In genomic region chr17:52810773-52811172, GRCm38 (mm10) we compare ENCODE assay signal across 15 mouse cellular contexts.
DNase-seq lines count a peak whose midpoint lies in the region; ATAC-seq and TF ChIP-seq lines count a peak whose summit lies in the region.
"Had no signal": no experiment of that assay in that cellular context is flagged by ENCODE, and none has a peak within 500 bp of the region (broad histone marks: within the 10 kb centered on the region; RNA-seq: fewer than 3 reads in every experiment).

No protein-coding gene starts in this region.

- H3K4me1 ChIP-seq in forebrain, embryonic 14.5 days (ENCODE audit: control insufficient read depth, insufficient read depth, low read length): no peaks in the 10 kb centered on the region
- no peaks in the 10 kb centered on the region for H3K4me1 ChIP-seq in forebrain, embryonic 11.5 days (replicated peaks; ENCODE audit: control insufficient read depth, insufficient read depth, low read length)
- H3K4me1 ChIP-seq in kidney, adult 2 months (ENCODE audit: control insufficient read depth, insufficient read depth, low read length): no peaks in the 10 kb centered on the region
- H3K4me1 ChIP-seq in kidney, embryonic 15.5 days: no peaks in the 10 kb centered on the region
- H3K4me1 ChIP-seq: forebrain, embryonic 15.5 days; heart, embryonic 13.5 days; midbrain, embryonic 13.5 days; neural tube, embryonic 12.5 days; stomach, embryonic 15.5 days had no signal

- no peaks in the 10 kb centered on the region for H3K27me3 ChIP-seq in forebrain, embryonic 14.5 days (replicated peaks; ENCODE audit: control insufficient read depth, insufficient read depth, low read length)
- H3K27me3 ChIP-seq in forebrain, embryonic 11.5 days (ENCODE audit: control insufficient read depth, insufficient read depth, low read length): no peaks in the 10 kb centered on the region
- no peaks in the 10 kb centered on the region for H3K27me3 ChIP-seq in kidney, adult 2 months (replicated peaks; ENCODE audit: control insufficient read depth, insufficient read depth, low read length)
- H3K27me3 ChIP-seq in kidney, embryonic 15.5 days: no peaks in the 10 kb centered on the region
- H3K27me3 ChIP-seq: CH12.LX; forebrain, embryonic 15.5 days; heart, embryonic 13.5 days; midbrain, embryonic 13.5 days; neural tube, embryonic 12.5 days; stomach, embryonic 15.5 days had no signal

- no peak overlapping the region for H3K9ac ChIP-seq in forebrain, embryonic 14.5 days (ENCODE audit: low read length)
- no peak overlapping the region for H3K9ac ChIP-seq in forebrain, embryonic 11.5 days (ENCODE audit: low read length)
- no peak overlapping the region for H3K9ac ChIP-seq in kidney, embryonic 15.5 days
- H3K9ac ChIP-seq: forebrain, embryonic 15.5 days; heart, embryonic 13.5 days; midbrain, embryonic 13.5 days; neural tube, embryonic 12.5 days; stomach, embryonic 15.5 days had no signal

- no peaks in the 10 kb centered on the region for H3K9me3 ChIP-seq in forebrain, embryonic 14.5 days (replicated peaks; ENCODE audit: control insufficient read depth, low read length)
- H3K9me3 ChIP-seq in forebrain, embryonic 11.5 days (ENCODE audit: control insufficient read depth, low read length): no peaks in the 10 kb centered on the region
- H3K9me3 ChIP-seq in kidney, embryonic 15.5 days (replicated peaks): no peaks in the 10 kb centered on the region
- H3K9me3 ChIP-seq: forebrain, embryonic 15.5 days; heart, embryonic 13.5 days; midbrain, embryonic 13.5 days; neural tube, embryonic 12.5 days; stomach, embryonic 15.5 days had no signal

- no peak overlapping the region for H3K4me3 ChIP-seq in forebrain, embryonic 14.5 days (ENCODE audit: low read depth, low read length)
- H3K4me3 ChIP-seq in forebrain, embryonic 11.5 days (ENCODE audit: low read depth, low read length): no peak overlapping the region
- H3K4me3 ChIP-seq in kidney, adult 2 months (ENCODE audit: insufficient read depth, low read depth, low read length): no peak overlapping the region
- H3K4me3 ChIP-seq in kidney, embryonic 15.5 days (replicated peaks): no peak overlapping the region
- H3K4me3 ChIP-seq: forebrain, embryonic 15.5 days; heart, embryonic 13.5 days; midbrain, embryonic 13.5 days; neural tube, embryonic 12.5 days; stomach, embryonic 15.5 days had no signal

- DNase-seq in forebrain, embryonic 14.5 days (ENCODE audit: low spot score): peak; percentile 33
- no peak for DNase-seq in forebrain, embryonic 11.5 days (ENCODE audit: low spot score)
- DNase-seq in kidney, adult 2 months: peak; percentile 28
- peak; percentile 4 for DNase-seq in retina, adult 2 months (ENCODE audit: low read depth, low spot score)
- no peak for DNase-seq in retina, postnatal 1 day
- DNase-seq in mesoderm, embryonic 11.5 days (ENCODE audit: low read depth, low spot score): peak; percentile 6
- no peak for DNase-seq in ovary, adult 18-20 months (ENCODE audit: low spot score)
- DNase-seq: right cerebral cortex, postnatal 14 days had no signal

- no peak overlapping the region for H3K4me2 ChIP-seq in forebrain, embryonic 14.5 days (ENCODE audit: low read length)
- H3K4me2 ChIP-seq in forebrain, embryonic 11.5 days (ENCODE audit: low read depth, low read length, severe bottlenecking): no peak overlapping the region
- no peak overlapping the region for H3K4me2 ChIP-seq in kidney, embryonic 15.5 days
- H3K4me2 ChIP-seq: forebrain, embryonic 15.5 days; heart, embryonic 13.5 days; midbrain, embryonic 13.5 days; neural tube, embryonic 12.5 days; stomach, embryonic 15.5 days had no signal

- ATAC-seq in forebrain, embryonic 14.5 days: no peak
- no peak for ATAC-seq in forebrain, embryonic 11.5 days (replicated peaks; ENCODE audit: low FRiP score)
- ATAC-seq in kidney, embryonic 15.5 days (replicated peaks; ENCODE audit: low FRiP score): no peak
- ATAC-seq: forebrain, embryonic 15.5 days; midbrain, embryonic 13.5 days had no signal

- no peak for TF ChIP-seq POLR2A in kidney, adult 2 months (IDR thresholded peaks at IDR 0.05; ENCODE audit: low read depth, low read length)

- no peaks in the 10 kb centered on the region for H3K36me3 ChIP-seq in forebrain, embryonic 14.5 days (ENCODE audit: control insufficient read depth, insufficient read depth, low read length)
- H3K36me3 ChIP-seq in forebrain, embryonic 11.5 days (ENCODE audit: control insufficient read depth, insufficient read depth, low read length): no peaks in the 10 kb centered on the region
- H3K36me3 ChIP-seq in kidney, adult 2 months (ENCODE audit: control insufficient read depth, insufficient read depth, low read length): no peaks in the 10 kb centered on the region
- no peaks in the 10 kb centered on the region for H3K36me3 ChIP-seq in kidney, embryonic 15.5 days
- H3K36me3 ChIP-seq: forebrain, embryonic 15.5 days; heart, embryonic 13.5 days; midbrain, embryonic 13.5 days; neural tube, embryonic 12.5 days; stomach, embryonic 15.5 days had no signal

- no peak overlapping the region for H3K27ac ChIP-seq in forebrain, embryonic 14.5 days (ENCODE audit: low read depth, low read length)
- no peak overlapping the region for H3K27ac ChIP-seq in forebrain, embryonic 11.5 days (ENCODE audit: low read depth, low read length)
- no peak overlapping the region for H3K27ac ChIP-seq in kidney, adult 2 months (ENCODE audit: insufficient read depth, low read depth, low read length)
- no peak overlapping the region for H3K27ac ChIP-seq in kidney, embryonic 15.5 days
- H3K27ac ChIP-seq: forebrain, embryonic 15.5 days; heart, embryonic 13.5 days; midbrain, embryonic 13.5 days; neural tube, embryonic 12.5 days; stomach, embryonic 15.5 days had no signal

- TF ChIP-seq CTCF in kidney, adult 2 months (conservative IDR thresholded peaks at IDR 0.05; ENCODE audit: insufficient read depth, insufficient read length, low read depth, low read length): no peak

- 50% methylated on average over 1 of the region's 1 CpGs for WGBS in forebrain, embryonic 14.5 days
- 90% methylated on average over 1 of the region's 1 CpGs for WGBS in forebrain, embryonic 11.5 days
- 24% methylated on average over 1 of the region's 1 CpGs for WGBS in kidney, adult 2 months
- 47% methylated on average over 1 of the region's 1 CpGs for WGBS in kidney, embryonic 15.5 days

Comparison
In these comparisons a context has a peak if more than half of its experiments do, and no peak if none do; other contexts are left out.
1. DNase-seq: peak in forebrain, embryonic 14.5 days (single experiment), kidney, adult 2 months (single experiment), retina, adult 2 months (single experiment) and mesoderm, embryonic 11.5 days (single experiment); none in forebrain, embryonic 11.5 days (single experiment), retina, postnatal 1 day (single experiment) and ovary, adult 18-20 months (single experiment).